Mouse (Mus musculus) layer of hippocampus, adult 9-10 months (tissue): ENCODE data around the gene Morn2.

Source experiments
- DNase-seq: peaks from one replicate; pipeline ENCODE4 v3.0.0; 2022; ENCODE audit warnings: low spot score

Morn2 gene

DNA sequence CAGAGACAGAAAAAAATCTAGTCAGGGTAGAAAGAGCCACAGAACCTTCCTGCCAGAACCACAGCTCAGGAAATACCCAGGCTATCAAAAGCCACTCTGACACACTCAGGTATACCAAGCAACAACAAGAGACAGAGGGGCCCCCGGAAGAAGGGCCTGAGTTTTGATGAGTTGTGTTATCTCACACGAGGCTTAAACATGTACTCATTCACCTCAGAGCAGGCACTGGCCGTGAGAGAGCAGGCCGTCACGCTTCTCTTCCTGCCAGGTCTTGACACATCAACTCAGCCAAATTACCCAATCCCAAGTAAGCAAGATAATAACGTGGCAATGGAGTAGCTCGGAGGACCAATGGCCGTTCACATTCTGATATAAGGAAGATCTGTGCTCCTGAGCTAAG lies 33.7 kb downstream of the Morn2 start:
- no peak for DNase-seq

DNA sequence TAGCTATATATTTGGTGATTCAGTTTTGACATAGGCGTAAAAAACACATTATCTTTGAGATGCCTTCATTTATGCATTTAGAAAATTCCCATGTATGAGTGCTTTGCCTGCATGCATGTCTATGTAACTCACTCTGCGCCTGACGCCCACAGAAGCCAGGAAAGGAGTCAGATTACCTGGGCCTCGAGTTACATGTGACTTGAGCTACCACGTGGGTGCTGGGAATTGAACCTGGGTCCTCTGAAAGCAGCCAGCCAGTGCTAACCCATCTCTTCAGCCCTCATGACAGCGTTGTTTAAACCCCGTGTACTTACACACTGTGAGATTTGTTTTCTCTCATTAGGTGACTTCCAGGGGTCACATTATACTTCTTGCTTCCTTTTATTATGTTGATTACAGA lies 34.5 kb downstream of the Morn2 start:
- DNase-seq: no peak

DNA sequence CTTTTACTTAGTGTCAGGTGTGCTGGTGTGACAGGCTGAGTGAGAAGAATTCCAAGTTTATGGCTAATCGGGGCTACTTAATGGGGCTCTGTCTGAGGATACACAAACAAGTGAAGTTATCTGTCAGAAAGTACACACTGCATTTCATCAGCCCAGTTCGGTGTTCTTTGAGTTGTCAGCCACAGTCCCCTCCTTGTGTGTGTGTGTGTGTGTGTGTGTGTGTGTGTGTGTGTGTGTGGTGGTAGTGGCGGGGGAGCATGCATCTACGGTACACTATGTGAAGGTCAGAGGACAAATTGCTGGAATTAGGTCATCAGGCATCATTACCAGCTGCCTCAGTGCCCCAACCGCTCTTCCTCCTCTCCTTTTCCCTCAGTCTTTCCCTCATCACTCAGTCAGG lies 35.5 kb downstream of the Morn2 start:
- DNase-seq: no peak

DNA sequence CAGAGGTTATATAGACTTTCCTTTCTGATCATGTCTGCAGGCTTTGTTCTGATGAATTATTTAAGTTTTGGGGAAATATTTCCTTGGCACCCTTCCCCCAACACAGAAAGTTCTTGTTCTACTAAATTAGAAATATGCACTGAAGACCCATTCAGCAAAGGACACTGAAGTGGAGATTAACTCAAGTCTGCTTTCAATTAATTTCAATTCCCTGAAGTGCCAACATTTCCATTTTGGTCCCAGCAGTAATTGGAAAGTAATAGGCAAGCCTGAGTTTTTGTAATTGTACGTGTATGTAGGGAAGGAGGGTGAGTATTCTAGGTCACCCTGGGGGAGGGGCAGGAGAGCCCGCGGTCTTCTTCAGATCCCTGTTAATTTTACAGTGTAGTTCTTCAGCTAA lies 36.4 kb downstream of the Morn2 start:
- DNase-seq: no peak

DNA sequence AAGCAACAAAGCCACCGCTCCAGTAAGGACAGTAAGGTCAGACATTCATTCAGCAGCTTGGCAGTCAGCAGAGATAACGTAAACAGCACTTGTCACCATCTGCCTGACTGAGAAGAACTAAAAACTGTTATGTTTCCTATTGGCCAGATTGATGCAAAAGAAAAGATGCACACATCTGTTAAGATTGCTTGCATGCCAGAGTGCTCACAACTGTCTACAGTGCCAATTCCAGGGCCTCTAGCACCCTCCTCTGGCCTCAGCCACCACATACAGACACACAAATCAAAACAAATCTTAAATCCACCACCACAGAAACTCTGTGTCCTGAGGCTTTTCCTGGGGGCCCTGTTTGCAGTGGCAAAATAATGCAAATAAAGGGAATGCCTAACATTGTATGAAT lies 42.4 kb downstream of the Morn2 start:
- DNase-seq: no peak

DNA sequence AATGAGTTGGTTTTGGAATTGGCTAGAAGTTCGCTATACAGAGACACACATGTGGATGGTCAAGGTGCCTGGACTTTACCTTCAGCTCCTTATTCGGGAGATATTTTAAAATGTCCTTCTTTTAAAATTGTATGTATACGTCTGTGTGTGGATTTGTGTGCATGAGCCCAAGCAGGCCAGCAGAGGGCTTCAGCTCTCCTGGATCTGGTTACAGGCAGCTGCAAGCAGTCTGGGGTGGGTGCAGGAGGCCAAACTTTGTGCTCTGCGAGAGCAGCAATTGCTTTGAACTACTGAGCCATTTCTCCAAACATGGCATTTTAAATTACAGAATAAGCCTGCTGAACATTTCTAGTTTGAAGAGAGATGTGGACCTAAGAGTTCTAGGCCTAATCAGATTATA lies 55.3 kb downstream of the Morn2 start:
- DNase-seq: no peak

DNA sequence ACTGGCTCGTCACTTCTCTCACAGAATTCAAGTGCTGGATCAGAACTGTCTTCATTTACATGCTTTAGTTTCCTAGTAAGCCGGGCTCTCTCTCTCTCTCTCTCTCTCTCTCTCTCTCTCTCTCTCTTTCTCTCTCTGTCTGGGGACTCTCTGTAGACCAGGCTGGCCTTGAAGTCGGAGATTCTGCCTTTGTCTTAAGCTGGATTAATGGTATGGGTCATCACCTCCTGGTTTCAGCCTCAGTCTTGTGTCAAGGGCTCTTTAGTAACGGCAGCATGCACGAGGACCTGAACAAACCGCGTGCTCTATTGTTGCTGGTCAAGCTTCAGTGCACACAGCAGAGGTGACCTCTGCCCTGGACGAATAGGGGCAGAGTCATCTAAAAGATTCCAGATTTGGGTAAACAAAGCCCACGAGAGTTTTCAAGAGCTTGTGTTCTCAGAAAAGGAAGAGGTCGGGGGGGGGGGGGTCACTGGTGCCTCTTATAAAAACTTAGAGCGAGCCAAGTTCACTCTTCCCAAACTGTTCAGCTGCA lies 56.7 kb downstream of the Morn2 start:
- DNase-seq: no peak
